Mouse (Mus musculus): ENCODE results near the gene Bet1l.
"Not testable (repeated sequence)": the region's sequence is repeated elsewhere in the genome, so short reads cannot be mapped to it uniquely, and the experiment has no call there.

Bet1l gene

GRCm38 (mm10) chr7:140857550-140858505, at the start of gene Bet1l:
Gene Bet1l, minus strand, starts transcription at chr7:140857577.
- peak in 1 of 2 experiments; percentile 31 for DNase-seq

DNA sequence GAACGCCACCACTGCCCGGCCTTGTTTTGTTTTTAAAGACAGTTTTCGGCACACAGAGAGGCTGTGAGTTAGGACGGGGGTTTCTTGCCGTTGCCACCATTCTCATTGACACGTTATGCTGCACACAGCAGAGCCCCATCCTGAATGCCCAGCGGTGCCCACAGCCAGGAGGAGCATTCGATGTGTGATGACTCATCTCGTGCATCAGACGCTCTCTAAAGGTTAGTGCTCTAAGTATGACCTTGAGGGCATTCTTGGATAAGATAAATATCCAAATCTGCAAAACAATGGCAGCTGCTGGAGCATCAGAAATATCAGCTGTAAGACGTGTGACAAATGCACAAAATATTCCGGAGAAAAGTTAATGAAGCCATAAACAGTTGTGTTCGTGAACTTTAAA, 49.8 kb upstream of the Bet1l start:
- DNase-seq: no peak

GRCm38 (mm10) chr7:140905642-140906081, 48.3 kb upstream of the Bet1l start:
- DNase-seq: no peak

GRCm38 (mm10) chr7:140903212-140903611, 45.8 kb upstream of the Bet1l start:
- DNase-seq: peak; percentile 71 to 83

DNA sequence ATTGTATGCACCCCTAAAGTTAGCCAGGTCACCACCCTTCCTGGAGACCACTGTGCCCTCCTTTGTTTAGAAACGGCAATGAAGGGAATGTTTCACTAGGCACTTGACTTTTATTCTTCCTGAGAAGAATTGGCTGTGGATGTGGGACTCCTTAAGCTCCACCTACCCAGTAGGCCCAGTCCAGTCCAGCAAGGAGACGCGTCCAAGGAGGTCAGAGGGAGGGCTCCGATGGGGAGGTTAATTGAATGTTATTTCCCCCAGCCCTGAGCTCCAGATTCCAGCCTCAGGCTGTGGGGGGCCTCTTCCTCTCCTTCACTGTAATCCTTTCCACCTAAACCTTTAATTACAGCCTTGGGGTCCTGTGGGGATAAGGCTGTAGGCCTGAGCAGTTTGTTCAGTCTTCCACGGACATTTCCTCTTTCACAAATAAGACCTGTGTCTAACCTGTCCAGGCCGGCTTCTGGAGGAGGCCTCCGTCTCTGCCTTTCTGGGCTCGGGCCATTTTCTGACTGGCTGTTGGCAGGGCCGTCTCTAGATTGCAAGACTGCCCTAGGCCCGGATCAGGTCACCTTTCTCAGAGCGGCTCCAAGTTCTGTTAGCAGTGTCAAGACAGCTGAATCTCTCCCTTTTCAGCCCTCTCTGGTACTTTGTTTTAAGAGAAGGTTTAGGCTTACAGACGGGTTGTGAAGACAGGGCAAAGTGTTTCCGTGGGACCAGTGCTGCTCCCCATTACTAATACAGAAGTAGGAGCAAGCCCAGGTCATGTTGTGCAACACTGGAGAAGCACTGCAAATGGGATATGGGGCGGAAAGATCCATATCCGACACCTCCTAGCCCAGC, 44.9 kb upstream of the Bet1l start:
- DNase-seq: no peak

DNA sequence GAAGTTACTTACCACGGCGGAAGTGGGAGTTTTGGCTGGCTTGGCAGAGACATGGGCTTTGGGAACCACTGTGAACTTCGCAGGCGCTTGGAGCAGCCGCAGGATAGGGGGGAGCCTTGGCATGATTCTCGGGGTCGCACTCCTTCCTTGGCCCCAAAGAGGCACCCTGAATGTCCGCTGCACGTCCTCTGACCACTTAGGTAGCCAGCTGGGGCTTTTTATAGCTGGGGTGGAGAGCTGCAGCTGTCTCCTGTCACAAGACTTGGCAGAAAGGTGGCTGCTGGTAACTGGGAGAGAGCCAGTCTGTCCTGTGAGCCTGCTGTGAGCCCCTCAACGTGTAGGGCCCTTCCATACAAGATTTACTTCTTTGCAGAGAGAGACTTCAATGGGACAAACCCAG, 42.8 kb upstream of the Bet1l start, which contains the start of gene Cox8b:
Gene Cox8b (minus strand): TSS at position 227 of the 400 bp plus-strand sequence.
- peak in 1 of 2 experiments; percentile 42 for DNase-seq

DNA sequence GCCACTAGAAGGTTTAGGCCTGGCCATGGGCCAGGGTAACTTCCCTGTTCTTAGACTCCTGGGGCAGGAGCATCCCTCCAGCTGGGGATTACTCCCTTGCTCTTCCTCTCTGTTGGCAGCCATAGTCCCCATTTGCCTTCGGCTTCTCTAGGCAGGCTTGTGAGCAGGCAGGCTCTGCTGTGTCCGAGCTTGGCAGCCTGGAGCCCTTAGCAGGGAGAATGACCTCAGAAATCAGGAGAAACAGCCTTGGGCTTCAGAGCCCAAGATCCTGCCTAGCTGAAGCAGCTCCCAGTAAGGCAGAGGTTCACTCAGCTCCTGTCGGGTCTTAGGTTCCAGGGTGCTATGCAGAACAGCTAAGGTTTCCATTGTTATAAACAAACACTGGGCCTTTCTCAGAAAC, 41.7 kb upstream of the Bet1l start:
- no peak for DNase-seq

DNA sequence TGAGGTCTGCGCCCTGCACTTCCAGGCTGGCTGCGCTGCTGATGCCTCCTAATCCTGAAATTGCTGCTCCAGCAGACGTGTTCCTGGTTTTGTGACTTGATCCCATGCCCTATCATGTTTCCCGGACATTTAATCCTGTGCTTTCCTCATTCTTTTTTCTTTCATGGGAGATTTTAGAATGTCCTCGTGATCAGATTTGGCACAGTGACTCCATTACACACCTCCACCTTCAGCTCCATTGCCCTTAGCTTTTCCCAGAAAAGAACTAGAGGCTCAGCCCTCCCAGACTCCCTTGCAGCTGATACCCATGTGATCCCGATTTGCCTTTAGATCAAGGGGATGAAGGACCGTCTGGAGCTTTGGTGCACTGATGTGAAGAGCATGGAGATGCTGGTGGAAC, 40.5 kb upstream of the Bet1l start:
- no peak for DNase-seq

GRCm38 (mm10) chr7:140894611-140895010, 37.2 kb upstream of the Bet1l start:
- no peak for DNase-seq

- DNase-seq: no peak
Observed at GRCm38 (mm10) chr7:140894031-140894430, 36.7 kb upstream of the Bet1l start.

DNA sequence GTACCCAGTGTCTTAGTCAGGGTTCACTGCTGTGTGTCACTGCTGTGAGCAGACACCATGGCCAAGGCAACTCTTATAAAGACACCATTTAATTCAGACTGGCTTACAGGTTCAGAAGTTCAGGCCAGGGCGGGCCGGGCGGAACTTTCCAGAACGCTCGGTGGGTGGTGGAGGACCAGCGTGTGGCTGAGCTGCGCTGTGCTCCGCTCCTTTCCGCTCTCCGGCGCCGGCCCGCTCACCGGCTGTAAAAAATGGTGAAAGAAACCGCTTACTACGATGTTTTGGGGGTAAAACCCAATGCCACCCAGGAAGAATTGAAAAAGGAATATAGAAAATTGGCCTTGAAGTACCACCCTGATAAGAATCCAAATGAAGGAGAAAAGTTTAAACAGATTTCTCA, 33.3 kb upstream of the Bet1l start:
- DNase-seq: not testable (repeated sequence)

- DNase-seq: no peak
Observed at GRCm38 (mm10) chr7:140882469-140882803, 25.1 kb upstream of the Bet1l start.

DNA sequence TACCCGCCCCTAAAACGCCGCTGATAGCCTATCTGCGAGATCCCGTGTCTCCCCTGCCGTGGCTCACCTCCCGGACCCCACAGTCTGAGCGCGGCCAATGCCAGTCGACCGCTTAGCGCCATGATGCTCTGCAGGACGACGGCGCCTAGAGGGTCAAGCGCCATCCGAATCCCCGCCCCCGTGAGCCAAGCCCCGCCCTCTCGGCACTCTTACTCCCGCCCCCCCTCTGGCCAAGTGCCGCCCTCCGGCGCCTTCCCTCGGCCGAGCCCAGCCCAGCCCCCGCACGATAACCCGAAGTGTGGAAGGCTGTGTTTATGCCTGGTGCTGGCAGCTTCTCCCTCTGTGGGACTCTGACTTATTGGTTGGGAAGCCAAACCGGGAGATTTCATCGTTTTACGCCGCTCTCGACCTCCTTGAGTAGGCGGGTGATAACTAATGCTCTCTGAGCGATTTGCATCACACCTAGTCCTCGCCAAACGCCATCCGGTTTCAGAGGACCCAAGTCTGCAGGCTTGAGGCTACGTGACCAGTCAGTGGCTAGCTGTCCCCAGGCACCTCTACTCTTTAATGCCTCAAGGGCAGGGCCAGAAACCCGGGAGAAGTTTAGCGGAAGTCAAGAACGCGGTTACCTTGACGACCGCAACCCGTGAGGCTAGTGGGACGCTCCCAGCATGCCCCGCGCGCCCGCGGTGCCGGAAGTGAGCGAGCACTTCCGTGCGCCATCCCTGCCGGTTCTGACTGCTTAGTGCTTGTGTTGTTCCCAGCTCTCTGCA, 24.5 kb upstream of the Bet1l start, which contains the start of the genes Psmd13 and Sirt3:
Gene Psmd13 (plus strand): TSS at position 273 of the 773 bp plus-strand sequence.
Gene Sirt3 (minus strand): TSS at position 614 of the 773 bp plus-strand sequence.
- peak; percentile 95 for DNase-seq

DNA sequence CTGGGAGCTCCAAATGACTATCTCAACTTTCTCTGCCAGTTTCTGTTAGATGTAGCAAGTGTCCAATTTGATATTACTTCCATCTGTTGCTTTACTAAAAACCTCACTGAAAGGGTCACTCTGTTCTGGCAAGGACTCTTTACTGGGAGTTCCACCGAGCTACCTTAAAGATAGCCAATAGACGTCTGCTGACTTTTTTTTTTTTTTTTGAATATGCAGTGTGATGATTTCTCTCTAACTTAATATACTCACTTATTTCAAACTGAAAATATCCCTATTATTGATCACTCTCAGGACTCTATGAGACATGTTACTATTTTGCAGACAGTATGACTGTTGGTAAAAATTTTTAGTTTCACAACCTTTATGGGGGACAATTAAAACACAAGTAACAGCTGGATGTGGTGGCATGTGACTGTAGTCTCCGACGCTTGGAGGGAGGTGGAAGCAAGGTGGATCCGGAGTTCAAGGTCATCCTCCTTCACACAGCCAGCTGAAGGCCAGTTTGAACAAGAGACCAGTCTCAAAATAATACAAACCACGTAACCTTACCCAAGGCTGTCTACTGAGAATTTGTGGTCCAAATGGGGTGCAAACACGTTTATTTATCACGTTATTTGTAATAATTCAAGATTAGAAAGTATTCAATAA, 23.6 kb upstream of the Bet1l start:
- no peak for DNase-seq

DNA sequence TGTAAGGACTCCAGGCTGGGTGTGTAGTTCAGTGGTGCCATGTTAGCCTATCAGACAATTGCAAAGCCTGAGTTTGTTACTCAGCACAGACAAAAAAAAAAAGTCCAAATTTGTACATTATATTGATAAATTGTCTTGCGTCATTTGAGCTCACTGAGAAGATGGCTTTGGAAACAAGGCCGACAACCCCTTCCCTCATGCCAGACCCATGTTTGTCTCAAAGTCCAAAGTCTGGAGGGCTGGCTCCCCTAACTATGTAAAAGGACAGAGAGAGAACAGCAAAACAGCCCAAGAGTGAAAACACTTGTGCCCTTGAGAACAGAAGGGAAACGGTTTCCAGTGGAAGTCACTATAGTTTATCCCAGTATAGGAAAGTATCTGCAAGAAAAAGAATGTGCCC, 23.0 kb upstream of the Bet1l start:
- no peak for DNase-seq

- no peak for DNase-seq
Observed at GRCm38 (mm10) chr7:140879355-140879754, 22.0 kb upstream of the Bet1l start.

DNA sequence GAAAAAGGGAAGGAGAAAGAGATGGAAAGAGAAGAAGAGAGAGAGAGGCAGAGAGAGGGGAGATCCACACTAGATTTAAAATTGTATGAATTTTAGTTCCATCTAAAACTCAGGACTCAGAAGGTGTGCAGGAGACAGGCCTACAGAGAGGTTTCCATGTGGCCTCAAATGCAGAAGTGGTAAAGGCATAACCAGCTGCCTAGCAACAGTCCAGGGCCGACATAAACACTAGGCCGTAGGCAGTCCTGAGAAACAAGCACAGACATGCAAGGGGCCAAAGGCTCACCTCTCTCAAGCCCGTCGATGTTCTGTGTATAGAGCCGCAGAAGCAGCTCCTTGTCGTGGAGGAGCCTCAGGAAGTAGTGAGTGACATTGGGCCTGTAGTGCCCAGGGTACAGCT, 20.0 kb upstream of the Bet1l start:
- peak in 1 of 2 experiments; percentile 26 for DNase-seq

- no peak for DNase-seq
Observed at GRCm38 (mm10) chr7:140874224-140874623, 16.8 kb upstream of the Bet1l start.

DNA sequence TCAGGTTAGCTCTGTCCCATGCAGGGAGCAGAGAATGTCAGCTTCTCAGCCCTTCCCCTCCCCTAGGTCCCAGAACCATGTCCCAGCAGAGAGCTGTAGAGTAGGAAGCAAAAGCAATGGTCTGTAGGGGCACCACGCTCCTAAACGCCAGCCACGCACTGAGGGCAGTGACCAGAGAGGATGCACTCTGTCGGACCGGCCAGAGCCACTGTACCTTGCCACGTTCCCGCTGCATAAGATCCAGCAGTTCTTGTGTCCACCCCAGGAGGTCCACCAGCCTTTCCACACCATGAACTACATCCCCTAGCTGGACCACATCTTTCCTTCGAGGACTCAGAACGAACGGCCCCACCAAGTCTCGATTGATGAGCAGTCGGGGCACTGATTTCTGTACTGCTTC, 7.4 kb upstream of the Bet1l start:
- no peak for DNase-seq

DNA sequence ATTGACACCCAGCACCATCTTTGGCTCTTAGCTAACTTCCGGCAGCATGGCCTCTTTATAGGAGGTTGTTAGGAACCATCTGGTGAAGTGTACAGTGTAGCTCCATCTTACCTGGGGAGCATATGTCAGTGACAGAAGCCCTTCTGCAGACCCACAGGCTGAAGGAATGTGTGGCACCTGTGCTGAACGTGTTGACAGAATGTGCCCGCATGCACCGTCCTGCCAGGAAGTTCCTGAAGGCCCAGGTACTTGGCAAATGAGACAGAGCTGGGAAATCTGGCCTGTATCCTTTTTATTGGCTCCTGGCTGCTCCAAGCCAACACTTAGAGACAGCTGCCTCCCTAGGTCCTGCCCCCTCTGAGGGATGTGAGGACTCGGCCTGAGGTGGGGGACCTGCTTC, 3.4 kb upstream of the Bet1l start:
- DNase-seq: no peak

GRCm38 (mm10) chr7:140859997-140860396, 2.6 kb upstream of the Bet1l start:
- no peak for DNase-seq

DNA sequence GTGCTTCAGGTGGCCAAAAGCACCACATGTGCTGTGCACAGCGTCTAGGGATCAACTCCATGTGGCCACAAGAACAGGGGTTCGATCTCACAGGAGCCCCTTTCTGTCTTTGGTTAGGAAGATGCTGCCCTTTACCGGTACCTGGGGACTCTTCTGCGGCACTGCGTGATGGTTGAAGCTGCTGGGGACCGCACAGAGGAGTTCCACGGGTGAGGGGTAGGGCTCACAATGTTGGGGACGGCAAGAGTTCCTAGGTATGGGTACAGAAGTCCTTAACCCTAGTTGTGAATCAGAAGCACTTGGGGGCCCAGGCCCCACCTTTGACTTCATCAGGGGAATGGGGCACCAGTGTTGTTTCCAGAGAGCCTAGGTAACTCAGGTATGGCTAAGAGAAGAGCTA, 1.4 kb upstream of the Bet1l start:
- DNase-seq: peak in 1 of 2 experiments; percentile 12

Data from lung, postnatal 4 days (tissue).